Mouse (Mus musculus): Measurements from ENCODE around the gene Npcd. TPM values are rescaled to one million over a fixed set of nuclear protein-coding genes. Genes with fewer than 3 reads are reported as not detected.

Npcd gene
- total and polyA plus RNA-seq, 3 experiments = not detected

GRCm38 (mm10) chr15:79875261-79875995 is 41.4 kb upstream of the Npcd start:
- no peaks in the 10 kb centered on the region for H3K9me3 ChIP-seq (replicated peaks)
- no peaks in the 10 kb centered on the region for H3K4me1 ChIP-seq (ENCODE audit: insufficient read depth, low read depth, low read length)
- TF ChIP-seq TAL1 (conservative IDR thresholded peaks at IDR 0.05; ENCODE audit: low read depth, low read length) (no peak), GATA2 (IDR thresholded peaks at IDR 0.05; ENCODE audit: borderline replicate concordance, low read depth, low read length) (no peak), GATA1 (IDR thresholded peaks at IDR 0.05; ENCODE audit: borderline replicate concordance, low read length) (no peak), CTCF (IDR thresholded peaks at IDR 0.05; ENCODE audit: low read depth, low read length) (no peak), POLR2AphosphoS5 (IDR thresholded peaks at IDR 0.05; ENCODE audit: insufficient replicate concordance, low read depth, low read length) (no peak)
- no peak for ATAC-seq (ENCODE audit: extremely low read depth, insufficient number of reproducible peaks, low FRiP score, poor library complexity, severe bottlenecking)
- DNase-seq (ENCODE audit: low spot score) = no peak
- H3K36me3 ChIP-seq (replicated peaks) = no peaks in the 10 kb centered on the region
- no peak overlapping the region for H3K4me3 ChIP-seq (ENCODE audit: low read depth, low read length)
- peaks cover 15% of the 10 kb centered on the region for H3K27me3 ChIP-seq (ENCODE audit: insufficient read depth, low read length)

DNA sequence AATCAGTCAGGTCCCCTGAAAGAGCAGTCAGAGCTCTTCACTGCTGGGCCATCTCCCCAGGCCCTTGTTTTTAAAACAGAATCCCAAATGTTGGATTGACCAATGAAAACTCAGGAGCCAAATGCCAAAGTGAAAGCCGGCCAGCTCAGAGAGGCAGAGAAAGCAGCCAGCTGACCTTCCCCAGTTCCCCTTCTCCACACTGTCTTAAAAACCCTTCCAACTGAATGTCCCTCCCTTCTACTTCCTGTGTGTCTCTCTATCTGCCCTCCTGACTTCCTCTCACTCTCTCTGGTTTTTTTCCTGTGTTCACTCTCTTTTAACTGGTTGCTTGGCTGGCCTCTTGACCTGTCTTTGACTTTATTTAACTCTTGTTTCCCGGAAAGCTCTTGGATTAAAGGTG is 40.0 kb upstream of the Npcd start:
- ATAC-seq (ENCODE audit: extremely low read depth, insufficient number of reproducible peaks, low FRiP score, poor library complexity, severe bottlenecking) (no peak), DNase-seq (ENCODE audit: low spot score) (no peak)
- no peaks in the 10 kb centered on the region for H3K9me3 ChIP-seq (replicated peaks)
- H3K4me1 ChIP-seq (ENCODE audit: insufficient read depth, low read depth, low read length) = no peaks in the 10 kb centered on the region
- no peak overlapping the region for H3K4me3 ChIP-seq (ENCODE audit: low read depth, low read length)
- no peak for TF ChIP-seq CTCF (IDR thresholded peaks at IDR 0.05; ENCODE audit: low read depth, low read length)
- H3K36me3 ChIP-seq (replicated peaks) = no peaks in the 10 kb centered on the region
- peaks cover 13% of the 10 kb centered on the region for H3K27me3 ChIP-seq (ENCODE audit: insufficient read depth, low read length)

- no peak for ATAC-seq (ENCODE audit: extremely low read depth, insufficient number of reproducible peaks, low FRiP score, poor library complexity, severe bottlenecking)
- H3K4me3 ChIP-seq (ENCODE audit: low read depth, low read length) = no peak overlapping the region
- no peak for TF ChIP-seq CTCF (IDR thresholded peaks at IDR 0.05; ENCODE audit: low read depth, low read length)
- TF ChIP-seq POLR2AphosphoS5 (IDR thresholded peaks at IDR 0.05; ENCODE audit: insufficient replicate concordance, low read depth, low read length) = no peak
- no peak for TF ChIP-seq GATA1 (IDR thresholded peaks at IDR 0.05; ENCODE audit: borderline replicate concordance, low read length)
- H3K9me3 ChIP-seq (replicated peaks) = no peaks in the 10 kb centered on the region
- H3K36me3 ChIP-seq (replicated peaks) = no peaks in the 10 kb centered on the region
- DNase-seq (ENCODE audit: low spot score) = no peak
- H3K4me1 ChIP-seq (ENCODE audit: insufficient read depth, low read depth, low read length) = no peaks in the 10 kb centered on the region
- peaks cover 13% of the 10 kb centered on the region; the same call in 1 of the 2 replicates for H3K27me3 ChIP-seq (ENCODE audit: insufficient read depth, low read length)
Measured at GRCm38 (mm10) chr15:79873545-79873944, 39.5 kb upstream of the Npcd start.

GRCm38 (mm10) chr15:79867260-79868002 is 33.4 kb upstream of the Npcd start:
- Histone ChIP-seq H3K9me3 (replicated peaks) (no peaks in the 10 kb centered on the region), H3K4me3 (ENCODE audit: low read depth, low read length) (no peak overlapping the region), H3K36me3 (replicated peaks) (no peaks in the 10 kb centered on the region), H3K27me3 (ENCODE audit: insufficient read depth, low read length) (0 out of 2 replicates have a peak, but pooled peaks cover 2% of the 10 kb centered on the region), H3K4me1 (ENCODE audit: insufficient read depth, low read depth, low read length) (no peaks in the 10 kb centered on the region)
- TF ChIP-seq POLR2AphosphoS5 (IDR thresholded peaks at IDR 0.05; ENCODE audit: insufficient replicate concordance, low read depth, low read length) (no peak), CTCF (IDR thresholded peaks at IDR 0.05; ENCODE audit: low read depth, low read length) (no peak), GATA1 (IDR thresholded peaks at IDR 0.05; ENCODE audit: borderline replicate concordance, low read length) (no peak), GATA2 (IDR thresholded peaks at IDR 0.05; ENCODE audit: borderline replicate concordance, low read depth, low read length) (no peak), TAL1 (conservative IDR thresholded peaks at IDR 0.05; ENCODE audit: low read depth, low read length) (no peak)
- DNase-seq (ENCODE audit: low spot score) (no peak), ATAC-seq (ENCODE audit: extremely low read depth, insufficient number of reproducible peaks, low FRiP score, poor library complexity, severe bottlenecking) (no peak)

DNA sequence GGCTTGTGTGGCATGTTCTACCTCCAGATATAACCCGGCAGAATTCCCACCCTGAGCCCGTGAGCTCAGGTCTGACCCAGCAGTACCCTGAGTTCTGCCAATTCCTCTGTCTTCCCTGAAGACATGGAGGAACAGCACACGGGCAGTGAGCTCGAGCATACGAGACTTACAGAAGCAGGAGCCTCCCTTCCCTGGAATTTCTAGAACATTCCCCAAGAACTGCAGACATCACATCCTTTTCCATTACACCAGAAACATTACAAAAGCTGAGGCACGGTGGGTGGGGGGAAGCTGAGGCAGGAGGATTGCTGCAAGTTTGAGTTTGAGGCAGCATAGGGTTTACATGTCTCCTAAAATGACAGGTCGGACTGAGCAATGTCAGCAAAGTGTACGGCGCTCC is 25.8 kb upstream of the Npcd start:
- ATAC-seq (ENCODE audit: extremely low read depth, insufficient number of reproducible peaks, low FRiP score, poor library complexity, severe bottlenecking) = no peak
- no peak for TF ChIP-seq GATA1 (IDR thresholded peaks at IDR 0.05; ENCODE audit: borderline replicate concordance, low read length)
- no peak for TF ChIP-seq TAL1 (conservative IDR thresholded peaks at IDR 0.05; ENCODE audit: low read depth, low read length)
- no peak for TF ChIP-seq CTCF (IDR thresholded peaks at IDR 0.05; ENCODE audit: low read depth, low read length)
- TF ChIP-seq POLR2AphosphoS5 (IDR thresholded peaks at IDR 0.05; ENCODE audit: insufficient replicate concordance, low read depth, low read length) = no peak
- TF ChIP-seq GATA2 (IDR thresholded peaks at IDR 0.05; ENCODE audit: borderline replicate concordance, low read depth, low read length) = no peak
- no peaks in the 10 kb centered on the region for H3K9me3 ChIP-seq (replicated peaks)
- H3K36me3 ChIP-seq (replicated peaks) = no peaks in the 10 kb centered on the region
- H3K4me1 ChIP-seq (ENCODE audit: insufficient read depth, low read depth, low read length) = no peaks in the 10 kb centered on the region
- no peak for DNase-seq (ENCODE audit: low spot score)
- H3K4me3 ChIP-seq (ENCODE audit: low read depth, low read length) = no peak overlapping the region
- peaks cover 8% of the 10 kb centered on the region for H3K27me3 ChIP-seq (ENCODE audit: insufficient read depth, low read length)

GRCm38 (mm10) chr15:79858979-79859378 is 24.9 kb upstream of the Npcd start:
- Histone ChIP-seq H3K4me3 (ENCODE audit: low read depth, low read length) (no peak overlapping the region), H3K36me3 (replicated peaks) (no peaks in the 10 kb centered on the region), H3K9me3 (replicated peaks) (no peaks in the 10 kb centered on the region), H3K4me1 (ENCODE audit: insufficient read depth, low read depth, low read length) (no peaks in the 10 kb centered on the region), H3K27me3 (ENCODE audit: insufficient read depth, low read length) (peaks cover 8% of the 10 kb centered on the region)
- TF ChIP-seq CTCF (IDR thresholded peaks at IDR 0.05; ENCODE audit: low read depth, low read length) = no peak
- TF ChIP-seq GATA1 (IDR thresholded peaks at IDR 0.05; ENCODE audit: borderline replicate concordance, low read length) = no peak
- TF ChIP-seq GATA2 (IDR thresholded peaks at IDR 0.05; ENCODE audit: borderline replicate concordance, low read depth, low read length) = no peak
- TF ChIP-seq TAL1 (conservative IDR thresholded peaks at IDR 0.05; ENCODE audit: low read depth, low read length) = no peak
- no peak for TF ChIP-seq POLR2AphosphoS5 (IDR thresholded peaks at IDR 0.05; ENCODE audit: insufficient replicate concordance, low read depth, low read length)
- no peak for DNase-seq (ENCODE audit: low spot score)
- ATAC-seq (ENCODE audit: extremely low read depth, insufficient number of reproducible peaks, low FRiP score, poor library complexity, severe bottlenecking) = no peak

All from G1E (cell line).